Mouse (Mus musculus) spleen, adult 2 months (tissue): ENCODE results near the gene March10. TPM values are rescaled to one million over a fixed set of nuclear protein-coding genes. Genes with fewer than 3 reads are reported as not detected.

Source experiments
- DNase-seq, 2 experiments: peaks; one replicate each; pipeline versions ENCODE4 v3.0.0 to v3.0.0-alpha.2; 2012 to 2021; ENCODE audit warnings: low spot score in 2 of 2, low read depth in 1 of 2
- H3K27ac ChIP-seq: fragments of 200-500 bp; 2 replicates; pipeline ENCODE4 v1.5.1; 2012; ENCODE audit warnings: low read length, inconsistent platforms; ENCODE audit not compliant: insufficient read depth
- H3K27me3 ChIP-seq: fragments of 200-500 bp; 2 replicates; pipeline ENCODE4 v1.6.1; 2012; ENCODE audit warnings: mild to moderate bottlenecking, moderate library complexity, low read length, inconsistent platforms; ENCODE audit not compliant: control insufficient read depth, insufficient read depth
- H3K36me3 ChIP-seq: fragments of 200-500 bp; 2 replicates; pipeline ENCODE4 v1.6.1; 2012; ENCODE audit warnings: mild to moderate bottlenecking, low read length, inconsistent platforms; ENCODE audit not compliant: control insufficient read depth, insufficient read depth
- H3K4me1 ChIP-seq: fragments of 200-500 bp; 2 replicates; pipeline ENCODE4 v1.6.1; 2011; ENCODE audit warnings: inconsistent platforms; ENCODE audit not compliant: control insufficient read depth, insufficient read depth, insufficient read length
- H3K4me3 ChIP-seq: fragments of 200-500 bp; 2 replicates; pipeline ENCODE4 v1.5.1; 2011; ENCODE audit warnings: mild to moderate bottlenecking, inconsistent platforms; ENCODE audit not compliant: insufficient read depth, insufficient read length; ENCODE audit errors: extremely low read depth
- CTCF ChIP-seq: fragments of 200-500 bp; IDR thresholded peaks from 2 replicates; pipeline ENCODE4 v1.5.1; 2011; ENCODE audit warnings: mild to moderate bottlenecking, inconsistent platforms; ENCODE audit not compliant: insufficient read depth, insufficient read length, insufficient replicate concordance; ENCODE audit errors: extremely low read depth
- POLR2A ChIP-seq: fragments of 200-500 bp; IDR thresholded peaks from 2 replicates; pipeline ENCODE4 v1.6.1; 2011; ENCODE audit warnings: low read depth, low read length, inconsistent platforms
- WGBS: fragments of 180-500 bp; shearing (Covaris S2); methylation state at CpG from one replicate; pipeline ENCODE4 v1.1.7; 2018; 5-methylcytosine and 5-hydroxymethylcytosine counted together
- polyA plus RNA-seq: library from polyadenylated mRNA; depleted of rRNA; stranded (reverse); fragments of >200 nt; gene quantifications from 2 replicates; pipeline ENCODE4 v1.2.3, GENCODE M21; 2012; rRNA removed

The March10 gene
- polyA plus RNA-seq, 1 experiment: not detected

DNA sequence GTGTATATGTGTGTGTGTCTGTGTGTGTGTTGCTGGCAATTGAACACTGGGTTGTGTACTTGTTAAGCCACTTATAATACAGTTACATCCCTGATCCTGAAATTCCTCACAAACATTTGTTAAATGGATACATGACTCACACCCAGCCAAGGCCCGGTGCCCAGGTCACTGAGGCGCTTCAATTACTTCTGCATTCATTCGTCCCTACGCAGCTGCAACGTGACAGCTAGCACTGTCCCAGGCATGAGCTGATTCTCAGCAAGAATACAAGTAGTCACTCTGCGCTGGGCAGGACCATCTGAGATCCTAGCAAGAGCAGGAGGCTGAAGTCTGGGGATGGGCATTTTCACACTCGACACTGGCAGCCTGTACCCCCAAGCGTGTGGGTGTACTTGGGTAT, 141.2 kb downstream of the March10 start:
- no peak for TF ChIP-seq CTCF
- TF ChIP-seq POLR2A: no peak
- no peak overlapping the region for H3K4me3 ChIP-seq
- no peak overlapping the region for H3K27ac ChIP-seq
- no peaks in the 10 kb centered on the region for H3K36me3 ChIP-seq
- H3K27me3 ChIP-seq: no peaks in the 10 kb centered on the region
- 83% methylated on average over 8 of the region's 8 CpGs for WGBS
- H3K4me1 ChIP-seq: no peaks in the 10 kb centered on the region
- no peak for DNase-seq

DNA sequence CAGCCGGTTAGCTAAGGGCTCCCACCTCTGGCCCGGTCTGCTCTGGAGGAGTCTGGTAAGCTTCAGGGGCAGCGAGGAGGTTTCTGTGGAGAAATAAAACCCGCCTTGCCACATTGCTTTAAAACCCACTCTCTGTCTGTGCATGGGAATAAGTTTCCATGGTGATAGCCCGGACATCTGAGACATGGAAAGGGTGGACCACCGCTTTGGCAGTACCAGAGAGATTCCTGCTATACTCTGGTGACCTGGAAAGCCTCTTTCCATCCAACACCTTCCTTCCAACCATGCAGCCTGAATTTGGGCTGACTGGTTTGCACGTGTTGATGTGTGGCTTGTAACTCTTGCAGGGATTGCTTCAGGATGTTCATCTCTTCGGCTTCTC, 142.9 kb downstream of the March10 start:
- H3K4me1 ChIP-seq: no peaks in the 10 kb centered on the region
- WGBS: 66% methylated on average over 8 of the region's 8 CpGs
- no peaks in the 10 kb centered on the region for H3K27me3 ChIP-seq
- H3K36me3 ChIP-seq: no peaks in the 10 kb centered on the region
- H3K4me3 ChIP-seq: no peak overlapping the region
- no peak for DNase-seq
- no peak for TF ChIP-seq CTCF
- no peak for TF ChIP-seq POLR2A
- H3K27ac ChIP-seq: no peak overlapping the region

GRCm38 (mm10) chr11:105312972-105313632, 143.4 kb downstream of the March10 start:
- Histone ChIP-seq H3K4me3 (no peak overlapping the region), H3K27ac (no peak overlapping the region), H3K27me3 (no peaks in the 10 kb centered on the region), H3K4me1 (no peaks in the 10 kb centered on the region), H3K36me3 (no peaks in the 10 kb centered on the region)
- no peak for DNase-seq
- TF ChIP-seq POLR2A (no peak), CTCF (no peak)
- WGBS: 19% methylated on average over 10 of the region's 10 CpGs

- Histone ChIP-seq H3K4me3 (no peak overlapping the region), H3K4me1 (no peaks in the 10 kb centered on the region), H3K27me3 (no peaks in the 10 kb centered on the region), H3K27ac (no peak overlapping the region), H3K36me3 (no peaks in the 10 kb centered on the region)
- TF ChIP-seq POLR2A: no peak
- TF ChIP-seq CTCF: no peak
- 76% methylated on average over 12 of the region's 12 CpGs for WGBS
- no peak for DNase-seq
These were observed 144.1 kb downstream of the March10 start for GRCm38 (mm10) chr11:105312311-105312942.

GRCm38 (mm10) chr11:105311291-105311975, 145.1 kb downstream of the March10 start:
- Histone ChIP-seq H3K27ac (no peak overlapping the region), H3K4me3 (no peak overlapping the region), H3K27me3 (no peaks in the 10 kb centered on the region), H3K36me3 (no peaks in the 10 kb centered on the region), H3K4me1 (no peaks in the 10 kb centered on the region)
- DNase-seq: no peak
- no peak for TF ChIP-seq POLR2A
- TF ChIP-seq CTCF: no peak
- WGBS: 14% methylated on average over 24 of the region's 24 CpGs

Other genes with a start within 250 kb of the March10 start
- gene Mrc2, start 164.1 kb downstream of the March10 start, polyA plus RNA-seq: 5.9 and 6.5 TPM in 2 replicates
- 1.3 and 1.8 TPM in 2 replicates for gene Tanc2, start 133.3 kb upstream of the March10 start, polyA plus RNA-seq